In genomic region chr2:32487124-32487623, GRCm38 (mm10) we compare ENCODE assay signal across 8 mouse cellular contexts. TPM values are rescaled to one million over a fixed set of nuclear protein-coding genes. Genes with fewer than 3 reads are reported as not detected.
DNase-seq lines count a peak whose midpoint lies in the region; ATAC-seq and TF ChIP-seq lines count a peak whose summit lies in the region.

No protein-coding gene starts in this region.

- H3K9me3 ChIP-seq in E14TG2a.4 (ENCODE audit: low read length) = no peaks in the 10 kb centered on the region
- H3K9me3 ChIP-seq in forebrain, embryonic 14.5 days (replicated peaks; ENCODE audit: control insufficient read depth, low read length) = no peaks in the 10 kb centered on the region

- H3K36me3 ChIP-seq in E14TG2a.4 (ENCODE audit: insufficient read depth, low read length) = no peaks in the 10 kb centered on the region
- H3K36me3 ChIP-seq in forebrain, embryonic 14.5 days (ENCODE audit: control insufficient read depth, insufficient read depth, low read length) = no peaks in the 10 kb centered on the region

- no peak overlapping the region for H3K9ac ChIP-seq in forebrain, embryonic 14.5 days (ENCODE audit: low read length)

- H3K4me2 ChIP-seq in forebrain, embryonic 14.5 days (ENCODE audit: low read length) = no peak overlapping the region

- no peak overlapping the region for H3K27ac ChIP-seq in forebrain, embryonic 14.5 days (ENCODE audit: low read depth, low read length)

- no peak overlapping the region for H3K4me3 ChIP-seq in E14TG2a.4 (replicated peaks; ENCODE audit: low read length)
- H3K4me3 ChIP-seq in forebrain, embryonic 14.5 days (ENCODE audit: low read depth, low read length) = no peak overlapping the region
- H3K4me3 ChIP-seq in lung, adult 2 months (replicated peaks; ENCODE audit: extremely low read depth, low read depth, low read length) = no peak overlapping the region

- H3K4me1 ChIP-seq in E14TG2a.4 (replicated peaks; ENCODE audit: low read depth, low read length) = peaks cover 28% of the 10 kb centered on the region
- H3K4me1 ChIP-seq in forebrain, embryonic 14.5 days (ENCODE audit: control insufficient read depth, insufficient read depth, low read length) = no peaks in the 10 kb centered on the region
- H3K4me1 ChIP-seq in lung, adult 2 months (ENCODE audit: control insufficient read depth, insufficient read depth, low read length) = no peaks in the 10 kb centered on the region

- no peak for TF ChIP-seq POLR2A in lung, adult 2 months (IDR thresholded peaks at IDR 0.05; ENCODE audit: borderline replicate concordance, extremely low read depth, low read depth, low read length)

- H3K27me3 ChIP-seq in E14TG2a.4 (ENCODE audit: insufficient read depth, low read length) = no peaks in the 10 kb centered on the region
- no peaks in the 10 kb centered on the region for H3K27me3 ChIP-seq in forebrain, embryonic 14.5 days (replicated peaks; ENCODE audit: control insufficient read depth, insufficient read depth, low read length)

- intact Hi-C loops in heart, postnatal 25 days (cut with DNase I) = loop anchor here (1.0 to 2.0 kb wide), 2 partner anchors 83 to 134 kb away; partner anchors contain the start of genes Ciz1 and Dnm1

- WGBS in forebrain, embryonic 14.5 days = 2% methylated on average over 6 of the region's 6 CpGs
- WGBS in lung, adult 2 months = 3% methylated on average over 6 of the region's 6 CpGs

- peak; percentile 88 for DNase-seq in c-Kit-positive CD71-negative TER-119-negative erythroid progenitor cells, embryonic 14.5 days (ENCODE audit: low read depth)
- peak; percentile 94 for DNase-seq in forebrain, embryonic 14.5 days (ENCODE audit: low spot score)
- peak; percentile 69 for DNase-seq in heart, postnatal 25 days (ENCODE audit: low spot score)
- DNase-seq in layer of hippocampus, adult 18-20 months (ENCODE audit: low spot score in 2 of 2) = peak; percentile 82 to 97
- peak; percentile 91 for DNase-seq in lung, adult 2 months
- DNase-seq in testis, postnatal 14 days (ENCODE audit: low spot score) = peak; percentile 86

- ATAC-seq in forebrain, embryonic 14.5 days = peak; percentile 69
- ATAC-seq in neutrophil, adult 5-6 weeks (ENCODE audit: extremely low read depth, insufficient number of reproducible peaks, low FRiP score, poor library complexity, severe bottlenecking) = peak; percentile 74

- TF ChIP-seq CTCF in E14TG2a.4 (conservative IDR thresholded peaks at IDR 0.05; ENCODE audit: low read length) = peak; percentile 68
- TF ChIP-seq CTCF in lung, adult 2 months (IDR thresholded peaks at IDR 0.05; ENCODE audit: insufficient read depth, low read length) = peak; percentile 96

RNA-seq across cellular contexts. Expression of gene Slc25a25, which starts 35.9 kb away (rescaled TPM):
- 30.4 and 34.2 TPM in 2 replicates for polyA plus RNA-seq in forebrain, embryonic 14.5 days (2014; fragmentation: Nextera tagmentation; extraction: Ambion mirVana)
- 1 to 10 TPM; 5.6 to 7.5 TPM for total RNA-seq in heart, postnatal 25 days (2021)
- 10 to 100 TPM; 57.2 to 59.5 TPM for total RNA-seq in layer of hippocampus, adult 18-20 months (2021)
- polyA plus RNA-seq in lung, adult 2 months (2012; rRNA removed) = 19.9 and 21.9 TPM in 2 replicates
- 15.2 and 17.8 TPM in 2 replicates for total RNA-seq in neutrophil, adult 5-6 weeks (2017)

RNA-seq across cellular contexts. Expression of gene Naif1, which starts 36.9 kb away (rescaled TPM):
- polyA plus RNA-seq in forebrain, embryonic 14.5 days (2014; fragmentation: Nextera tagmentation; extraction: Ambion mirVana) = 5.3 and 5.4 TPM in 2 replicates
- 1 to 10 TPM; 3.4 to 4.2 TPM for total RNA-seq in heart, postnatal 25 days (2021)
- total RNA-seq in layer of hippocampus, adult 18-20 months (2021) = 1 to 10 TPM; 4.6 to 4.8 TPM
- polyA plus RNA-seq in lung, adult 2 months (2012; rRNA removed) = 5.1 and 5.5 TPM in 2 replicates
- total RNA-seq in neutrophil, adult 5-6 weeks (2017) = 6.1 and 6.4 TPM in 2 replicates

RNA-seq across cellular contexts. Expression of gene Fam102a, which starts 48.0 kb away (rescaled TPM):
- 4.4 and 5.2 TPM in 2 replicates for polyA plus RNA-seq in forebrain, embryonic 14.5 days (2014; fragmentation: Nextera tagmentation; extraction: Ambion mirVana)
- total RNA-seq in heart, postnatal 25 days (2021) = 1 to 10 TPM; 7.8 to 9.2 TPM
- total RNA-seq in layer of hippocampus, adult 18-20 months (2021) = 10 to 100 TPM; 76.0 to 77.2 TPM
- polyA plus RNA-seq in lung, adult 2 months (2012; rRNA removed) = 23.7 and 24.0 TPM in 2 replicates
- 36.8 and 38.4 TPM in 2 replicates for total RNA-seq in neutrophil, adult 5-6 weeks (2017)
